Mouse (Mus musculus) embryonic facial prominence, embryonic 10.5 days (tissue): ENCODE data around the gene Echs1. TPM values are rescaled to one million over a fixed set of nuclear protein-coding genes. Genes with fewer than 3 reads are reported as not detected.

ENCODE experiments used
- DNase-seq: peaks from one replicate; pipeline ENCODE4 v3.0.0-alpha.2; 2017; ENCODE audit warnings: low spot score
- H3K27ac ChIP-seq: fragments of 300-500 bp; sonication (generic); replicated peaks from 2 replicates; pipeline ENCODE4 v1.5.1; 2016; ENCODE audit warnings: mild to moderate bottlenecking
- H3K27me3 ChIP-seq: fragments of 300-500 bp; sonication (generic); replicated peaks from 2 replicates; pipeline ENCODE4 v1.6.1; 2016; ENCODE audit warnings: low read depth, mild to moderate bottlenecking; ENCODE audit not compliant: poor library complexity, severe bottlenecking
- H3K36me3 ChIP-seq: fragments of 300-500 bp; sonication (generic); replicated peaks from 2 replicates; pipeline ENCODE4 v1.6.1; 2016; ENCODE audit warnings: mild to moderate bottlenecking, moderate library complexity
- H3K4me1 ChIP-seq: fragments of 300-500 bp; sonication (generic); 2 replicates; pipeline ENCODE4 v1.6.1; 2016
- H3K4me3 ChIP-seq: fragments of 300-500 bp; sonication (generic); 2 replicates; pipeline ENCODE4 v1.5.1; 2016; ENCODE audit warnings: mild to moderate bottlenecking, moderate library complexity
- H3K9me3 ChIP-seq: fragments of 300-500 bp; sonication (generic); 2 replicates; pipeline ENCODE4 v1.6.1; 2016; ENCODE audit warnings: mild to moderate bottlenecking
- WGBS: fragments of 180-500 bp; shearing (Covaris S2); methylation state at CpG from one replicate; pipeline ENCODE4 v1.1.7; 2016; 5-methylcytosine and 5-hydroxymethylcytosine counted together
- polyA plus RNA-seq: library from polyadenylated mRNA; unstranded; fragments of >200 nt; fragmentation: Nextera tagmentation; extraction: Ambion mirVana; gene quantifications from 2 replicates; pipeline ENCODE4 v1.2.1, GENCODE M21; 2016

Echs1 gene
- polyA plus RNA-seq, 1 experiment from 2014 or later = 174 TPM

GRCm38 (mm10) chr7:140078711-140079110, 37.6 kb downstream of the Echs1 start:
- H3K27ac ChIP-seq = no peak overlapping the region
- no peak overlapping the region for H3K4me3 ChIP-seq
- no peaks in the 10 kb centered on the region for H3K9me3 ChIP-seq
- DNase-seq = peak; percentile 81
- 9% methylated on average over 5 of the region's 5 CpGs for WGBS
- peaks cover 30% of the 10 kb centered on the region for H3K4me1 ChIP-seq
- peaks cover 47% of the 10 kb centered on the region for H3K27me3 ChIP-seq
- H3K36me3 ChIP-seq = no peaks in the 10 kb centered on the region

DNA sequence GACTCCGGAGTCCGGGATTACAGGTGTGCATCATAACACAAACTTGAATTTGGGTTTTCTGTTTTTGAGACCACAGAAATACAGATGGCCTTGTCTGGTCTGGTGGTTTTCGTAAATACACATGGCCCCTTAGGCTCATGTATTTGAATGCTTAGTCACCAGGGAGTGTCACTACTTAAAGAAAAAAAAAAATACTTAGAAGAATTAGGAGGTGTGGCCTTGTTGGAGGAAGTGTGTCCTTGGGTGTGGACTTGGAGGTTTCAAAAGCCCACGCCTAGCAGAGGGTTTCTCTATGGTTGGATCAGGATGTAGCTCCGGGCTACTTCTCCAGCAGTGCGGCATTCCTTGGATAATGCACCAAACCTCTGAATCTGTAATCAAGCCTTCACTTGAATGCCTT, 38.6 kb downstream of the Echs1 start:
- Histone ChIP-seq H3K27me3 (peaks cover 45% of the 10 kb centered on the region), H3K27ac (no peak overlapping the region), H3K4me3 (no peak overlapping the region), H3K36me3 (no peaks in the 10 kb centered on the region), H3K4me1 (peaks cover 26% of the 10 kb centered on the region), H3K9me3 (no peaks in the 10 kb centered on the region)
- DNase-seq = no peak
- WGBS = 79% methylated on average over 6 of the region's 6 CpGs

- DNase-seq = peak; percentile 53
These were observed 46.1 kb downstream of the Echs1 start for GRCm38 (mm10) chr7:140070042-140070711.

GRCm38 (mm10) chr7:140067397-140067796, 48.9 kb downstream of the Echs1 start:
- H3K27me3 ChIP-seq = peaks cover 88% of the 10 kb centered on the region
- WGBS = 69% methylated on average over 6 of the region's 6 CpGs
- peaks cover 13% of the 10 kb centered on the region for H3K4me1 ChIP-seq
- H3K27ac ChIP-seq = no peak overlapping the region
- no peaks in the 10 kb centered on the region for H3K36me3 ChIP-seq
- DNase-seq = no peak
- no peak overlapping the region for H3K4me3 ChIP-seq
- no peaks in the 10 kb centered on the region for H3K9me3 ChIP-seq

More at GRCm38 (mm10) chr7:140070042-140070711, 46.1 kb downstream of the Echs1 start:
- Histone ChIP-seq H3K36me3 (no peaks in the 10 kb centered on the region), H3K27me3 (peaks cover 68% of the 10 kb centered on the region), H3K4me1 (peaks cover 7% of the 10 kb centered on the region), H3K4me3 (peak overlapping the region; percentile 52), H3K9me3 (no peaks in the 10 kb centered on the region), H3K27ac (peak overlapping the region; percentile 76)
- WGBS = 30% methylated on average over 39 of the region's 39 CpGs

DNA sequence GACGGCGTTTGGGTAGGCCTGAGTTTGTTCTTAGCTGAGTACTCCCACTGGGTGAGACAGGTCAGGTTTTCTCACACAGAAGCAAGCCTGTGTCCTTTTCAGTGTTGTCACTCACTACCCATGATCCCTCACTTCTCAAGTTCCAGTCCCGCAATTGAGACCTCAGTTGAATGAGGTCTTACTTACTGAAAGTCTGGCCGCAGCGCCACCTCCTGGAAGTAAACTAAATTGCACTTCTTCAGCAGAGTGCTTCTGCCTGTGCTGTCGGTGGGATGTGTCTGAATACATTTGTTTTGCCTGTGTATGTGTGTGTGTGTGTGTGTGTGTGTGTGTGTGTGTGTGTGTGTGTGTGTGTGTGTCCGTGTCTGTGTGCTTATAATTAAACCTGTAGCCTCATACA, 53.2 kb downstream of the Echs1 start:
- H3K4me1 ChIP-seq = peaks cover 42% of the 10 kb centered on the region
- H3K27me3 ChIP-seq = peaks cover 92% of the 10 kb centered on the region
- 17% methylated on average over 7 of the region's 7 CpGs for WGBS
- H3K4me3 ChIP-seq = no peak overlapping the region
- no peaks in the 10 kb centered on the region for H3K36me3 ChIP-seq
- peak; percentile 76 for DNase-seq
- no peaks in the 10 kb centered on the region for H3K9me3 ChIP-seq
- H3K27ac ChIP-seq = no peak overlapping the region

GRCm38 (mm10) chr7:140062307-140062706, 54.0 kb downstream of the Echs1 start:
- Histone ChIP-seq H3K36me3 (no peaks in the 10 kb centered on the region), H3K4me1 (peaks cover 50% of the 10 kb centered on the region), H3K9me3 (no peaks in the 10 kb centered on the region), H3K27ac (no peak overlapping the region), H3K4me3 (no peak overlapping the region), H3K27me3 (peaks cover 98% of the 10 kb centered on the region)
- 9% methylated on average over 11 of the region's 11 CpGs for WGBS
- peak; percentile 52 for DNase-seq

GRCm38 (mm10) chr7:140061832-140062130, 54.5 kb downstream of the Echs1 start:
- Histone ChIP-seq H3K9me3 (no peaks in the 10 kb centered on the region), H3K27me3 (peaks cover 100% of the 10 kb centered on the region), H3K36me3 (no peaks in the 10 kb centered on the region), H3K27ac (no peak overlapping the region; the same call in 1 of the 2 replicates), H3K4me3 (peak overlapping the region; percentile 58), H3K4me1 (peaks cover 53% of the 10 kb centered on the region)
- WGBS = under 1% methylated on average over 6 of the region's 6 CpGs
- no peak for DNase-seq

DNA sequence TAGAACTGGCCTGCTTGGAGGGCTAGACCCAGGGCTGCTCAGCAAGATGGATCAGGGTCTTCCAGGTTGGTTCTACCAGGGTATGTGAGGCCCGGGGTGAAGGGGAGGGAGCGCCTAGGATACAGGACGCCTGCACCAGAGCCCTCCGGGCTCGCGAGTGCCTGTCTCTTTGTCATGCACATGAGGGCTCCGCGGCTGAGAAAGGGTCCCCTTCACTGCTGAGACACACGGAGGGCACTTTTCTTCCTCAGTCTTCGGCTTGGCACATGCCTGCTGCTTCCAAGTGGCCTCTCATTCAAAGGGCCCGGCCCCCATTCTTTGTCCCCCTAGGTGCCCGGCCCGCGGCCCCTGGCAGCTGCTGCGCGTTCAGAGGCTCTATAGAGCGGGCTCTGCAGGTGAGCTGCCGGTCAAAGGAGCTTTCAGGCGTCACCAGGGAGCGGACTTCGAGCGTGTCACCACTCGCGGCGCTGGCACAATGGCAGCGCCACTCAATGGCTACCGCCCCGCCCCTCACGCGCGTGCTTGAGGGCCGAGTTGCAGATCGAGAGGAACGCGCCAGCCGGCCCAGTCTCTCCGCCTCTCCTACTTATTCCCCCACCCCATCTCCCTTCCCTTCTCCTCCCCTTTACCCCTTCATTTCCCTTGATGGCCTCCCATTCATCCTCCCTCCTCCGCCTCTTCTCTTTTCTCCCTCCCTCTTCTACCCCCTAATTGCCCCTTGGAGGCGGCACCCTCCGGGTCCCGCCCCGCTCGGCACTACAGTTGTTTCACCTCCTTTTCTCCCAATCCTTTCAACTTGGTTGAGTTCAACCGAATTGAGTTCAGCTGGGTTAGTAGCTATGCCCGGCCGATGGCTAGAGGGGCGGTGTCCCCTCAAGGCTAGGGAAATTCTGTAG, 55.1 kb downstream of the Echs1 start:
- peaks cover 100% of the 10 kb centered on the region for H3K27me3 ChIP-seq

GRCm38 (mm10) chr7:140059601-140060000, 56.7 kb downstream of the Echs1 start:
- Histone ChIP-seq H3K36me3 (no peaks in the 10 kb centered on the region), H3K27me3 (peaks cover 100% of the 10 kb centered on the region), H3K4me3 (no peak overlapping the region), H3K27ac (no peak overlapping the region), H3K4me1 (peaks cover 53% of the 10 kb centered on the region), H3K9me3 (no peaks in the 10 kb centered on the region)
- no peak for DNase-seq
- WGBS = 19% methylated on average over 4 of the region's 4 CpGs

More for the DNA sequence above, 55.1 kb downstream of the Echs1 start:
- Histone ChIP-seq H3K4me1 (peaks cover 53% of the 10 kb centered on the region), H3K9me3 (no peaks in the 10 kb centered on the region), H3K4me3 (peak overlapping the region; percentile 58), H3K36me3 (no peaks in the 10 kb centered on the region), H3K27ac (peak overlapping the region; percentile 80)
- WGBS = under 1% methylated on average over 47 of the region's 47 CpGs
- peak; percentile 79 for DNase-seq

GRCm38 (mm10) chr7:140058528-140058927, 57.7 kb downstream of the Echs1 start:
- Histone ChIP-seq H3K27me3 (peaks cover 100% of the 10 kb centered on the region), H3K4me3 (peak overlapping the region; percentile 66), H3K36me3 (no peaks in the 10 kb centered on the region), H3K27ac (peak overlapping the region; percentile 89), H3K4me1 (peaks cover 53% of the 10 kb centered on the region), H3K9me3 (no peaks in the 10 kb centered on the region)
- 17% methylated on average over 7 of the region's 7 CpGs for WGBS
- DNase-seq = no peak

DNA sequence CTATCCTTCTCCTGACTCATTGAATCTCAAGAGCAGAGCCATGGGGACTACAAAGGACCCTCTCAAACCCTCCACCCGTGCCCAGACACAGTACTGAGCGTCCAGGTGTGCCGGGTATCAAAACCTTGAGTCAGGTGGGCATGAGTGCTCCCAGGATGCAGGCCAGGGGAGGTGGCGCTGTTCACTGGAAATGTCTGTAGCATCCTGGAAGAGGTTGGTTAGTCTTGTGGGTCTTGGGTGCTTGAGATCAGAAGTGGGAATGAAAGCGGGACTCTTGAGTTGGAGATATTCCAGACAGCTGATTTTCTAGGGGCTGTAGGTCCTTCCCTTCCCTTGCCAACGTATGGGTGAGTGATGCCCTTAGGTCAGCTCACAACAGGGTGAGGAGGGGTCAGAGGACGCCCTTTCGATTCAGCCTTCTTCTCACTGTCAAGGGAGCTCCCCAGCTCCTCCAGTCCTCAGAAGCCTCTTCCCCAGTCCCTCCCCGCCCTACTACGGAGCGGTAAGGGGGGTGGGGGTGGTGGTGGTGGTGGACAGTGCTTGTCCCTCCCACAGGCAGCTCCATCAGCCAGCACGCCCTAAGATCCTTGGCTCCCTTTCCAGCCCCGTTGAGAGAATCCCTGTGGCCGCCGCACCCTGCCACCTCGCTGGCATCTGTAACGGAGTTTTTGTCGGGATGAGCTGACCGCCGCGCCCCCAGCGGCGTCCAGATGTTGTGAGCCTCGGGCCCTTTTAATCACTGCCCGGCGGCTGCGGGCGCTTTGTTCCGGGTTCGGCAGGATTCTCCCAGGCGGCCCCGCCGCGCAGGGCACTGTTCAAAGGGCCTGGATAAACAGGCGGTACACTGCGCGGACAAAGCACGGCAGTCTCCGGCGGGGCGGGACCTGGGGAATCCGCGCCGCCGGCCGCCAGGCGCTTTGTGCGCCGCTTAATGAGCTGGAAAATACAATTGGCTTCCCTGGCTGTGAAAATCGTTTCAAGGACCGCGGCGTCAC, 58.6 kb downstream of the Echs1 start:
- Histone ChIP-seq H3K4me1 (peaks cover 49% of the 10 kb centered on the region), H3K36me3 (no peaks in the 10 kb centered on the region), H3K4me3 (peak overlapping the region; percentile 66), H3K9me3 (no peaks in the 10 kb centered on the region), H3K27ac (peak overlapping the region; percentile 89), H3K27me3 (peaks cover 100% of the 10 kb centered on the region)
- 3% methylated on average over 53 of the region's 53 CpGs for WGBS
- DNase-seq = peak; percentile 86
